Mouse (Mus musculus) lung, postnatal 0 days (tissue): ENCODE data around the gene Slc22a20. TPM values are rescaled to one million over a fixed set of nuclear protein-coding genes. Genes with fewer than 3 reads are reported as not detected.

Source experiments
- ATAC-seq: fragments of 200-750 bp; cut with Nextera tagmentation; 2 replicates; pipeline ENCODE4 v1.8.0; 2017; ENCODE audit warnings: moderate library complexity
- DNase-seq: peaks from one replicate; pipeline ENCODE4 v3.0.0-alpha.2; 2016; ENCODE audit warnings: low spot score
- H3K27ac ChIP-seq: fragments of 300-500 bp; sonication (generic); 2 replicates; pipeline ENCODE4 v1.5.1; 2014; ENCODE audit warnings: antibody characterized with exemption, mild to moderate bottlenecking, low read length, mixed read lengths
- H3K27me3 ChIP-seq: fragments of 300-500 bp; sonication (generic); replicated peaks from 2 replicates; pipeline ENCODE4 v1.6.1; 2014; ENCODE audit warnings: low read length, mixed read lengths; ENCODE audit not compliant: insufficient read depth
- H3K36me3 ChIP-seq: fragments of 300-500 bp; sonication (generic); 2 replicates; pipeline ENCODE4 v1.6.1; 2014; ENCODE audit warnings: low read length, mixed read lengths; ENCODE audit not compliant: insufficient read depth
- H3K4me1 ChIP-seq: fragments of 300-500 bp; sonication (generic); 2 replicates; pipeline ENCODE4 v1.6.1; 2014; ENCODE audit warnings: antibody characterized with exemption, low read depth, low read length, mixed read lengths; ENCODE audit not compliant: insufficient read depth
- H3K4me2 ChIP-seq: fragments of 300-500 bp; sonication (generic); replicated peaks from 2 replicates; pipeline ENCODE4 v1.6.1; 2014; ENCODE audit warnings: low read depth, mild to moderate bottlenecking, low read length, moderate library complexity, mixed read lengths
- H3K4me3 ChIP-seq: fragments of 300-500 bp; sonication (generic); 2 replicates; pipeline ENCODE4 v1.5.1; 2014; ENCODE audit warnings: low read depth, low read length
- H3K9ac ChIP-seq: fragments of 300-500 bp; sonication (generic); replicated peaks from 2 replicates; pipeline ENCODE4 v1.6.1; 2014; ENCODE audit warnings: low read depth, mild to moderate bottlenecking
- H3K9me3 ChIP-seq: fragments of 300-500 bp; sonication (generic); 2 replicates; pipeline ENCODE4 v1.6.1; 2016; ENCODE audit warnings: low read length, mixed read lengths
- CTCF ChIP-seq: IDR thresholded peaks from 2 replicates; pipeline ENCODE4 v1.5.1; 2016; ENCODE audit warnings: antibody characterized with exemption, mild to moderate bottlenecking
- EP300 ChIP-seq: IDR thresholded peaks from 2 replicates; pipeline ENCODE4 v1.6.1; 2016; ENCODE audit warnings: antibody characterized with exemption, mild to moderate bottlenecking, control low read depth
- WGBS: fragments of 180-500 bp; shearing (Covaris S2); extraction: QIAGEN DNeasy Blood & Tissue Kit; methylation state at CpG from one replicate; pipeline ENCODE4 v1.1.7; 2014; 5-methylcytosine and 5-hydroxymethylcytosine counted together
- polyA plus RNA-seq: library from polyadenylated mRNA; unstranded; fragments of >200 nt; fragmentation: Nextera tagmentation; extraction: Ambion mirVana; gene quantifications from 2 replicates; pipeline ENCODE4 v1.2.1, GENCODE M21; 2015

Slc22a20 gene
- polyA plus RNA-seq, 1 experiment from 2014 or later = not detected

DNA sequence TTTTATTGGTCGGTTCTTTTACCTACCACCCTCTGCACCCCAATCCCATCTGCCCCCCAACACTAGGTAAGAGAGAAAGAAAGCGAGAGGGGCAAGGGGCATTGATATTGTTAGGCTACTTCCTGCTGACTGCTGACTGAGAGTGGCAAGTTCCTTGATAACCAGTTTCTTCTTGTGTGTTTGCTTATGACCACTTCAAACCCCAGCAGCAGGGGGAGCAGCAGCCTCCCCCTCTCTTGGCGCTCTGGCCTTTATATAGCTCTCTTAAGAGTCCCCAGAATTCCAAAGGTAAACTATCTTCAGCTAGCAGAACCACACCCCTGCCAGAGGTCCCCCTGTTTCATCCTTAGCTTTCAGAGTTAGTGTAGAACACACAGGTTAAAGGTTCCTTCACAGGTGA is 34.3 kb upstream of the Slc22a20 start:
- no peak overlapping the region for H3K9ac ChIP-seq
- TF ChIP-seq EP300 (no peak), CTCF (peak; percentile 39)
- H3K9me3 ChIP-seq = no peaks in the 10 kb centered on the region
- no peaks in the 10 kb centered on the region for H3K36me3 ChIP-seq
- DNase-seq (peak; percentile 64), ATAC-seq (no peak)
- 34% methylated on average over 3 of the region's 3 CpGs for WGBS
- H3K27ac ChIP-seq = no peak overlapping the region
- peaks cover 7% of the 10 kb centered on the region for H3K4me1 ChIP-seq
- no peaks in the 10 kb centered on the region for H3K27me3 ChIP-seq
- H3K4me3 ChIP-seq = no peak overlapping the region
- H3K4me2 ChIP-seq = no peak overlapping the region

DNA sequence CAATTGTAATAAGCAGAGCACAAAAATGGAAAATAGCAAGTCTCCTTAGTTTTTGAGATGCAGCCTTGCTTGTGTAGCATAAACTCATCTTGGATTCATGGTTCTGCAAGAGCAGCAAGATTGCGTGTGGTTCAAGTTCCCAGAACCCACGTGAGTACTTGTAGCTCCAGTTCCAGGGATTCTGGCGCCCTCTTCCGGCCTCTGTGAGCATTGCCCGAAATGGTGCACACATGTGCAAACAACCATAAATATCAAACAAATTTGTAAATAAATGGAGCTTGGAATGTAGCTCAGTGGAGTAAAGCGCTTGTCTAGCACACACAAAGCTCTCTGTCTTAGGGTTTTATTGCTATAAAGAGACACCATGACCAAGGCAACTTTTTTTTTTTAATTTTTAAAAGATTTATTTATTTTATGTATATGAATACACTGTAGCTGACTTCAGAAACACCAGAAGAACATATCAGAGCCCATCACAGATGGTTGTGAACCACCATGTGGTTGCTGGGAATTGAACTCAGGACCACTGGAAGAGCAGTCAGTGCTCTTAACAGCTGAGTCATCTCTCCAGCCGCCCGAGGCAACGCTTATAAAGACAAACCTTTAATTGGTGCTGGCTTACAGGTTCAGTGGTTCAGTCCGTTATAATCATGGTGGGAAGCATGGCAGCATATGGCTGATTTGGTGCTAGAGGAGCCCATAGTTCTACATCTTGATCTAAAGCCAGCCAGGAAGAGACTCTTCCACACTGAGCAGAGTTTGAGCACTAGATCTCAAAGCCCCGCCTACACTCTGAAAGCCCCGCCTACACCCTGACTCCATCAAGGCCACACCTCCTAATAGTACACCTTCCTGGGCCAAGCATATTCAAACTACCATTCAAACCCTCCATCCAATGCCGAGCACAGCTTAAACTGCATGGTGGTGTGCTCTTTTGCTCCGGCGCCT is 32.5 kb upstream of the Slc22a20 start:
- ATAC-seq (peak; percentile 45), DNase-seq (peak; percentile 94)
- Histone ChIP-seq H3K27ac (no peak overlapping the region), H3K4me3 (no peak overlapping the region), H3K4me1 (peaks cover 16% of the 10 kb centered on the region), H3K36me3 (no peaks in the 10 kb centered on the region), H3K27me3 (no peaks in the 10 kb centered on the region), H3K9me3 (no peaks in the 10 kb centered on the region), H3K9ac (no peak overlapping the region), H3K4me2 (no peak overlapping the region)
- TF ChIP-seq CTCF (peak; percentile 94), EP300 (no peak)
- WGBS = 28% methylated on average over 15 of the region's 15 CpGs

DNA sequence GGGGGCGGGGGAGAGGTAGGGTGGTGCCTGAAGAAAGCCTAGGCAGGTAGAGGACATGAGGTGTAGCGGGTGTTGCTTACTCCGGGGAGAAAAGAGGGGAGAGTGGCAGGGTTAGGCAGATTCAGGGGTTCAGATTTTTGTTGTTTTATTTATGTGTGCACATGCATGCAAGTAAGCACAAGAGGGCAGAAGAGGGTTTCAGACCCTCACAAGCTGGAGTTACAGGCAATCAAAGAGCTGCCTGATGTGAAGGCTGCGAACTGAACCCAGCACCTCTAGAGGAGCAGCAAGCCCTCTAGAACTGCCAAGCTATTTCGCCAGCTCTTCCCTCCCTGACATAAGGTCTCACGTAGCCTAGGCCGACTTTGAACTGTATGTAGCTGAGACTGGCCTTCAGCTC is 30.6 kb upstream of the Slc22a20 start:
- no peak overlapping the region for H3K4me2 ChIP-seq
- DNase-seq = peak; percentile 39
- H3K27me3 ChIP-seq = no peaks in the 10 kb centered on the region
- no peak for ATAC-seq
- H3K36me3 ChIP-seq = no peaks in the 10 kb centered on the region
- no peak for TF ChIP-seq EP300
- TF ChIP-seq CTCF = peak; percentile 36
- H3K4me3 ChIP-seq = no peak overlapping the region
- H3K9me3 ChIP-seq = no peaks in the 10 kb centered on the region
- no peak overlapping the region for H3K27ac ChIP-seq
- 56% methylated on average over 7 of the region's 7 CpGs for WGBS
- no peak overlapping the region for H3K9ac ChIP-seq
- peaks cover 16% of the 10 kb centered on the region for H3K4me1 ChIP-seq

DNA sequence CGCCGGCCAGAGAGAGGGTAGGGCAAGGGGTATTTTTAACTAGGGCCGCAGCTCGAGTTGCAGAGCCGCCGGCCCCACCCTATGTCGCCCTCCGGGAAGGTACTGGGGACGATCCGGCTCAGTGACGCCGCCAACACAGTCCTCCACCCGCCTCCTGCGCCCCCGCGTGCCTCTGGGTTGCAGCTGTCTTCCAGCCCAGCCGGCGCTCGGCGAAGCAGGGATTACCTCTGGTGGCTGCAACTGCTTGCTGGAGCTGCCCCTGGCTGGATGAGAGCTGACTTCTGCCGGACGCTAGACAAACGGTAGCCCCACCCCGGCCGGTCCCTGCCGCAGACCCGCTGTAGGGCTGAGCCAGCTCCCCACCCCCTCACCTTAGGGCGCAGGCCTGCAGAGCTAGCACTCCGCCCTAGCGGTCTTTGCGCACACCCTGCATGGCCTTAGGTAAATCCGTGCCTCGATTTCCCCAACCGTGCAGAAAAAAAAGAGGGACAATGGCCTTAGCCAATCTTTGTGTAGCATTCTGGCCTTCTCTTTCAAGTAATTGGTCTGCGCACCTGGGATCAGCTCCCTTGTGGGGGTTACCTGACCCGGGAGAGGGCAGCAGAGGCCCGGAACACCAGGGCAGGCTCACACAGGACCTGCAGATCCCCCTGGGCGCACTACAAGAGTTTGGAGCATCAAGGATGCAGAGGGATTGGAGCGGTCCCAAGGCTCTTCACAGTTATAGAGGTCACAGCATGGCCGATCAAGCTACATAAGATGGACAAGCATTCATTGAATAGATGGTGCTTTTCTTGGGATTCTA is 29.8 kb upstream of the Slc22a20 start, which contains the start of gene Capn1:
Gene Capn1, minus strand, starts transcription at position 387 of the 805 bp plus-strand sequence.
- DNase-seq = peak; percentile 81
- H3K36me3 ChIP-seq = peaks cover 2% of the 10 kb centered on the region; the same call in 1 of the 2 replicates
- no peaks in the 10 kb centered on the region for H3K27me3 ChIP-seq
- no peaks in the 10 kb centered on the region for H3K9me3 ChIP-seq
- H3K9ac ChIP-seq = peak within 1 kb of the TSS; percentile 52
- WGBS = 2% methylated on average over 39 of the region's 40 CpGs
- ATAC-seq = peak; percentile 74
- peaks cover 16% of the 10 kb centered on the region for H3K4me1 ChIP-seq
- H3K4me3 ChIP-seq = peak within 1 kb of the TSS; percentile 59
- peak; percentile 51 for TF ChIP-seq CTCF
- TF ChIP-seq EP300 = no peak
- H3K4me2 ChIP-seq = peak within 1 kb of the TSS; percentile 85
- peak within 1 kb of the TSS; percentile 68 for H3K27ac ChIP-seq

DNA sequence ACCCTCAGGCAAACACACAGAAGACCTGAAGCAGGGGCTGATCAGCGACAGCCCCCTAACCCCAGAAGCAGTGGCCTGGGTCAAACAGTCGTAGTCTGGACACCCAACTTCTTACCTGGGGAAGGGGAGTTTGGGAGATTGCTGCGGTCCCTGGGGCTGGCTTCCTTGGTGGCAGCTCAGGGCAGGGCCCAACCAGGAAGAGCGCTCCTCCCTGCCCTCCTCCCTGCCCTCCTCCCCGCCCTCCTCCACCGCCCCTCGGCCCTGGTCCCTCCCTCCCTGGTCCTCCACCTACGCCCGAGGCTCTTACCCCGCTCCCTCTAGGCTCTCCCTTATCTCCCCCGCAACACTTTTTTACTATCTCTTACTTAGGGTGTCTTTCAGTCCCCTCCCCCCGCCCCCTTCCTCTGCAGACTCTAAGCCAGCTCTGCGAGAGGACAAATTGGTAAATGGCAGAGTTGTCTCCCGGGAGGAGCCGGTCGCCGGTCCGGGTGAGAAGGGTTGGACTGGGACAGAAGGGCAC is 29.1 kb upstream of the Slc22a20 start:
- Histone ChIP-seq H3K27ac (peak overlapping the region; percentile 68), H3K4me2 (peak overlapping the region; percentile 85), H3K4me3 (peak overlapping the region; percentile 59), H3K4me1 (peaks cover 16% of the 10 kb centered on the region), H3K9me3 (no peaks in the 10 kb centered on the region), H3K36me3 (peaks cover 7% of the 10 kb centered on the region), H3K27me3 (no peaks in the 10 kb centered on the region), H3K9ac (peak overlapping the region; percentile 52)
- DNase-seq = peak; percentile 80
- WGBS = 2% methylated on average over 16 of the region's 18 CpGs
- ATAC-seq = peak; percentile 86
- TF ChIP-seq CTCF = no peak
- TF ChIP-seq EP300 = no peak

DNA sequence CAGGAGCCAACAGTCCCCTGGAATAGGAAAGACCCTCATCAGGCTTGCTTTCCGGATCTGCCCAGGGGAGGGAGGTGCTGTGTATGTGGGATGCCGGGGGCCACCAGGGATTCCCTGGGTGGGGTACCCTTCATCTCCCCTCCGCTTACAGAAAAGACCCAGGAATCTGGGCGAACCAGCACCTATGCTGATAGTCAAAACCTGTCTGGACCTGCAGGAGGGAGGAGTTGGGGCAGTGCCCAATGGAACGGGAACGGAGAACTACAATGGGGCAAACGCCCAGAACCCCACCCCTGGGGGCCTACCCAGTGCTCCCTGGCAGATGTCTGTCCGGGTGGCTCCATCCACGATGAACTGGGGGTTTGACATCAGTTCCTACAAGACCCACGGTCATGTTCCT is 27.7 kb upstream of the Slc22a20 start:
- Histone ChIP-seq H3K4me2 (no peak overlapping the region), H3K9ac (no peak overlapping the region), H3K36me3 (peaks cover 9% of the 10 kb centered on the region), H3K9me3 (no peaks in the 10 kb centered on the region), H3K27me3 (no peaks in the 10 kb centered on the region), H3K4me1 (peaks cover 16% of the 10 kb centered on the region), H3K27ac (no peak overlapping the region), H3K4me3 (no peak overlapping the region)
- TF ChIP-seq CTCF (no peak), EP300 (no peak)
- no peak for DNase-seq
- 91% methylated on average over 9 of the region's 10 CpGs for WGBS
- no peak for ATAC-seq
